Mouse (Mus musculus): ENCODE results near the gene Pogz. TPM values are rescaled to one million over a fixed set of nuclear protein-coding genes. Genes with fewer than 3 reads are reported as not detected.

The Pogz gene
- total RNA-seq, 2 experiments from 2014 or later = 16.6 to 21.3 TPM

DNA sequence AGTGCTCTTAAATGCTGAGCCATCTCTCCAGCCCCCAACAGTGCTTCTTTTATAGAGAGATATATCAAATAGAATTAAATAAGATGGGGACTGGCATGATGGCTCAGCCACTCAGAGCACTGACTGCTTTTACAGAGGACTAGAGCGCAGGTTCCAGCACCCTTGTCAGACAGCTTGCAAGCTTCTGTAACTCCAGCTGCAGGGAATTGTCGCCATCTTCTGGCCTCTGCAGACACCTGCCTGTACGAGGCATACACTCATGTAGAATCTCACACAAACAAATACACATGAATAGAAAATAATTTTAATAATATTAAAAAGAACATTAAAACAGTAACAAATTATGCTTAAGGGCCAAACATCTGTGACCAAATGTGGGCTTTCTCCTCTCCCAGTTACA, 13.3 kb upstream of the Pogz start:
- no peak for DNase-seq (ENCODE audit: low spot score)
- intact Hi-C loops (cut with DNase I) = no loop called here

DNA sequence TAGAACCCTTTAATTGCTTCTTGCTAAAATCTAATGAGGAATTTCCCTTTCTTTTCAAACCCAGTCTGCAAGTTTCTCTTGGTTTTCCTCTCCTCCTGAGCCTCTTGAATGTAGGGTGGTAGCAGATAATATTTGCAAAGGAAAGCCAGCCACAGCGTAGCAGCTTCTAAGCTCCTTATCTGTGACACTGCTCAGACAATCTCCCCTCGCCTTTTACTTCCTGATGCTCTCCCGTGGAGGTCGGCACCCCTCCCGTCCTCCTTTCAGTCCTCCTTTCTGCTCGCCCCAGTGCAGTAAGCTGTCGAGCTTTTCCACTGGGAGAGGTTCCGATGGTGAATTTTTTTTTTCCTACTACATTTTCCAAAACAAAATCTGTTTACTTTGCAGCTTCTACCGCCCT, 5.3 kb upstream of the Pogz start:
- no peak for DNase-seq (ENCODE audit: low spot score)

DNA sequence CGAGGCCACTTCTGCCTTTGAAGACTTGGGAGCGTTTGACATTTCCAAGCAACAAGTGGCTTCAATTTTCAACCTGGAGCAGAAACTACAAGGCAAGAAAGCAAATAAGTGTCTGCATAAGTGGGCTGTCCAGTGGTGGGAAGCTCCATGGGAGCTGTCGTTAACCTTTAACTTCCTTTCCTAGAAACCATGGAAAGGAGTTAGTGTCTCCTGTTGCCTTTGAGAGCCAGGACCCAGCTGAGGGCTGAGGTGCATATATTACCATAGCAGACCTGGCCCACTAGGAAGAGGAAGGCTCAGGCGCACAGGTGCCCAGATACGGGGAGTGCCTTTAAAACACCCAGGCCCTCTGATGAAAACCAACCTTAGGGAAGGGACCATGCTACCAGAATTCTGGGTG, 4.7 kb upstream of the Pogz start:
- intact Hi-C loops (cut with DNase I) = no loop called here

More for the DNA sequence above, 5.3 kb upstream of the Pogz start:
- intact Hi-C loops (cut with DNase I) = no loop called here

DNA sequence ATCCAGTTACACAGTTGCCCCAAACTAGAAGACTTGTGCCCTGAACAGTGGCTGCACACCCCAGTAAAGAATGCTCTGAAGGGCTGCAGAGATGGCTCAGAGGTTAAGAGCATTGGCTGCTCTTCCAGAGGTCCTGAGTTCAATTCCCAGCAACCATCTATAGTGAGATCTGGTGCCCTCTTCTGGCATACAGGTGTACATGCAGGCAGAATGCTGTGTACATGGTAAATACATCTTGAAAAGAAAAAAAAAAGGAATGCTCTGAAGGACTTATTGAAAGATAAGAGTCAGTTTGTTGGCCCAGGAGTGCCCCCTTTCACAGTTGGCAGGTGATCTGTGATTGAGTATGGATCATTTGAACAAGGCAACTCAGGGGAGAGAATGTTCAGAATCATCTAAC, 4.0 kb upstream of the Pogz start:
- no peak for DNase-seq (ENCODE audit: low spot score)
- intact Hi-C loops (cut with DNase I) = no loop called here

More for the DNA sequence above, 4.7 kb upstream of the Pogz start:
- no peak for DNase-seq (ENCODE audit: low spot score)

DNA sequence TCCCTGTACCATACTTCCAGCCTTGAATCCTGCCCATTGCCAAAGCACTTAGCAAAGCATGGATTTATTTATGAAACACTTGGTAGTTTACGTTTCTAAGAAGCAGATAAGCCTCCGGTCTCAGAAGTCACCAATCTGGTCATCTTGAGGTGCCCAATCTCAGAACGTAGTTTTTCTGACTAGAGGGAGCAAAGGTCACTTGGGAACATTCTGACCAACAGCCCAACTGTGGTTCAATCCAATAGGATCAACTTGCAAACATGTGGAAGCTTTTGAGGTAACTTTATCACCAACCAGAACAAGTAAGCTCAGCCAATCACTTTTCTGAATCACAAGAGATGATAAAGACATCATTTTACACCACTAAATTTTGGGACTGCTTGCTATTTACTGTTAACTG, 2.0 kb upstream of the Pogz start:
- intact Hi-C loops (cut with DNase I) = loop anchor here (5.0 kb wide), 1 partner anchor 253 kb away; the partner anchor contains the start of gene Snx27
- no peak for DNase-seq (ENCODE audit: low spot score)

DNA sequence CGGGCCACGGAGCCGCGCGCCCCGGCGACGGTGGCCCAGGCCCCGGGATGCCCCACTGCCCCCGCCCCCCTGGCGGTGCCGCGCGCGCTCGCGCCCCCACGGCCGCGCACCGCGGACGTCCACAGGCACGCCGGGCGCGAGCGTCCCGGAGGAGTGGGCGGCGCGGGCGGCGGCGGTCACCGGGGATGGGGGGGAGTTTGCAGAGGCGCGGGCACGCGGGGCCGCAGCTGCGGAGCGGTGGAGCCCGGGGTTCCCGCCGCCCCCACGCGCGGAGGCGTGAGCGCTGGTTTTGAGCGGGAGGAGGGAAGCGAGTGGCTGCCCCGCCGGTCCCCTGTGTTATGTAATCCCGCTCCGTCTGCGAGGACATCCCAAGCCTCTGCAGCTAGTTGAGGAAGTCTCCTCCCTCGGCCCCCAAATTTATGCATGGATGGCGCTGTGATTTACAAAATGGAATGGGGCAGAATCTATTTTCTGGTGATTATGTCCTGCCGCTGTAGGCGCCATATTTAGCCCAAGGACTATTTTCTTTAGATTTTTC, 661 bp downstream of the Pogz start:
- DNase-seq (ENCODE audit: low spot score) = peak; percentile 75
- intact Hi-C loops (cut with DNase I) = loop anchor here (1.0 to 5.0 kb wide), 2 partner anchors 17 to 256 kb away; partner anchors contain the start of gene Snx27

DNA sequence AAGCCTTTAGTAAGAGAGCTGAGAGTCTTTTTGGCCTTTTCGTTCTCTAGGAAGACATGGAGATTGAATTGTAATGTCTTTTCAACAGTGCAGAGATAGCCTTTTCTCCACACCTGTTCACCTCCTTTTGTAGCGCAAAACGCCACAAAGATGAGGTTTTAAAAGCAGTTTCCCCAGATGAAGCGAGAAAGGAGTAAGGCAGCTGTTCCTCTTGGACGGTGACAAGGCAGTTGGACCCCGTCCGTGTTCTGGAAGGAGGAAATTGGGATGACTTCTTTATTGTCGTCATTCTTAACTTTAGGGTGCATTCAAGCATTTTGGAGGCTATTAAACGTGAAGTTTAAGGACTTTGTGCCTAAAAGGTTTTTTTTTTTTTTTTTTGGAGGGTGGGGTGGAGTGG, 1.3 kb downstream of the Pogz start:
- intact Hi-C loops (cut with DNase I) = loop anchor here (5.0 kb wide), 1 partner anchor 256 kb away; the partner anchor contains the start of gene Snx27
- DNase-seq (ENCODE audit: low spot score) = no peak

DNA sequence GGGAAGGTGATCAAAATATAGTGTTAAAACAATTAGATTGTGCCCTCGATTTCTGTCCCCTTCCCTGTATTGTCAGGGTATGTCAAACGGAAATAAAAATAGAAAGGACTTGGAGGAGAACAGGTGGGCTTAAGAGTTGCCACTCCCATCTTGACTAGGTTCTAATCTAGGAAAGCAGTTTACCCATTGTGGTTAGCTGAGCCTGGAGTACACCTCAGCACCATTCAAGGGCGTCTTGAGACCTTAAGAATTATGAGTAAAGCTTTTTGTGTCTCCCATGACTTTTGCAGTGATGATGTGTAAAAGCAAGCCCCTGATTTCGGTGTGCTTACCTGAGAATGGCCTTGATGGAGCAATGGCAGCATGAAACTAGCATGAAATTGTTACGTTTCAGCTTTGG, 1.7 kb downstream of the Pogz start:
- no peak for DNase-seq (ENCODE audit: low spot score)
- intact Hi-C loops (cut with DNase I) = loop anchor here (5.0 kb wide), 1 partner anchor 257 kb away; the partner anchor contains the start of gene Snx27

DNA sequence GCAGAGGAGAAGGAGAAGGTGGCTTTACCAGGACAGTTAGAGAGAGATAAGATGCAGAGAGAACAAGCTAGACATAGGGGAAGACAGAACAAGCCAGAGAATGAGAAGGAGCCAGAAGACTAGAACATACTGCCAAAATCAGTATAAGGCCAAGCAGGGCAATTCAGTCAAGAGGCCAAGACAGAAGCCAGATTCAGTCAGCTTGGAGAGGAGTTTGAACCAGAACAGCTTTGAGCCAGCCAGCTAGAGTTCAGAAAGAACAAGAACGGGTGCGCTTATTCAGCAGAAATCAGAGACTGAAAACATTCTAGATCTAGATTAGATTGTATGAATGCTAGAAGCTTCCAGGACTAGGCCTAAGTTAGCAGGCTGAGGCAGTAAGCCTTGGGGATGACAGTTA, 10.0 kb downstream of the Pogz start:
- no peak for DNase-seq (ENCODE audit: low spot score)
- intact Hi-C loops (cut with DNase I) = loop anchor here (5.0 to 10.0 kb wide), 2 partner anchors 230 to 393 kb away; no protein-coding TSS in a partner anchor

DNA sequence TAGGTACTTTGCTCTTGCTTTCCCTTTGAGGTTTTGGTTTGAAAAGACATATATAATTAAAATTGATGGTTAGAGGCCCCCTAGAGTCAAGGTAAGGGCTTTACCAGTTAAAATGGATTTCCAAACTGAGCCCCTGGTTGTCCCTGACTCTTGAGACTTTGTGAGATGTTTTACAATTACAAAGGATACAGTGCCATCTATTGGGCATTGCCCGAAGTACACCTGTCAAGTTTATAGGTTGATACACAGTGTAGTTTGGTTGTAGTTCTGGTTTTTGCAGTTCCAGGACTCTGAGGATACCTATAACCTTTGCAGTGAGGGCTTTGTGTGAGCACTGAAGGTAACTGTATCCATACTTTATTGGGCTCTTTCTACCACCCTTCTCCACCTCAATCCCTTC, 12.0 kb downstream of the Pogz start:
- DNase-seq (ENCODE audit: low spot score) = no peak
- intact Hi-C loops (cut with DNase I) = loop anchor here (2.0 to 10.0 kb wide), 3 partner anchors 39 to 395 kb away; no protein-coding TSS in a partner anchor

DNA sequence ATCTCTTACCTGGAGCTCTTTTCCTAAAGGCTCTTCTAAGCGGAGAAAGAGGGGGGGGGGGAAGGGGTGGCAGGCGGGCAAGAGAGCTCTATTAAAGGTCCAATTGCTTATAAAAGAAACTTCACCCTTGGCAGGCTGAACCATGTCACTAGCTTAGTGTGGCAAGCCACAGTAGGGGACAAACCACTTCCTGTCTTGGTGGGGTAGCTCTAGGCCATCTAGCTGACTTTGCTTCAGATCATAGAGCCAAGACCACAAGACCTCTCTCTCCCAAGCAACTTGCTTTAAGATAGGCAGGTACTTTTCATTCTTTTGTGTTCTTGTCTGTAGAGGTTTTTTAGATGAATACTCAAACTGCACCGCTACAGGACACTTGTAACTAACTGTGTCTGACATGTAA, 14.4 kb downstream of the Pogz start:
- intact Hi-C loops (cut with DNase I) = no loop called here
- DNase-seq (ENCODE audit: low spot score) = no peak

DNA sequence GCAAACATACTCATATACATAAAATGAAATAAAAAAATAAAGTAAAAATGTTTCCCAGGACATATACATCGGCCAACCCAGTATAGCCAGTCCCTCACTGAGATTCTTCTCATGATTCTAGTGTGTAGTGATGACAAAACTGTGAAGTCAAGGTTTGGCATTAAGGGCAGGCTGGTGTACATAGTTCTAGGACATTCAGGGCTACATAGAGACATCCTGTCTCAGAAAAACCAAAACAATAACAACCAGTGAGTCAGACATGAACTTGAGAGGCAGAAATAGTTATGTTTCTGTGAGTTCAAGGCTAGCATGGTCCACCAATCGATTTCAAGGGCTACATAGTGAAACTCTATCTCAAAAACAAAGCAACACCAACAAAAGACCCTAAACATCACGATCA, 14.8 kb downstream of the Pogz start:
- intact Hi-C loops (cut with DNase I) = no loop called here
- DNase-seq (ENCODE audit: low spot score) = no peak

DNA sequence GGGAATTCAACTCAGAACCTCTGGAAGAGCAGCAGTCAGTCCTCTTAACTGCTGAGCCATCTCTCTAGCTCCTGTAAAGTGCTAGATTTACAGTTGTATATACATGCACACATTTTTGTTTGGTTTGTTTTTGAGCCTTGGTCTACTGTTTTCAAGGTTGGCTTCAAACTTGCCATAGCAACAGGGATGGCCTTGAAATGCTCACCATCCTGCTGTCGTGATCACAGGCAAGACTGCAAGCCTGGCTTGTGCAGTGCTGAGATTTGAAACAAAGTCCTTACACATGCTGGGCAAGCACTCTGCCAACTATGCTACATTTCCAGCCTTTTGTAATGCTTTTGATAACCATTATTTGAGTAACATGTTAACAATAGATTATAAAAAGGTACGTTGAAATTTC, 22.1 kb downstream of the Pogz start:
- intact Hi-C loops (cut with DNase I) = no loop called here

DNA sequence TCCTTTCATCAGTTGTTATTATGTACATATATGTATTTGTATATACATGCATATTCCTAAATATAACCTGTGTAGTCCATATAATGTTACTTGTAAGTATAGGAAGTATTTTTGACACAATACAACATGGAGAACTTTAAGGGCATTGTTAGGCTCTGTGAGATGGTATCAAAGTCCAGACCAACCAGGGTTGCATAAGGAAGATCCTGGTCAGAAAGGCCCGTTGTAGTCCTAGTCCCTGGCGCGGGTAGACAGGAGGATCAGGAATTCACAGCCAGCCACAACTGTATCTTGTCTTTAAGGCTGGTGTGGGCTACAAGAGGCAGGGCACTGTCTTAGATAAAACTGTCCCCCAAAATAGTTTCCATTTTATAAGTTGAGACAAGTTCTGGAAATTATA, 31.6 kb downstream of the Pogz start:
- intact Hi-C loops (cut with DNase I) = no loop called here
- no peak for DNase-seq (ENCODE audit: low spot score)

More for the DNA sequence above, 22.1 kb downstream of the Pogz start:
- DNase-seq (ENCODE audit: low spot score) = no peak

DNA sequence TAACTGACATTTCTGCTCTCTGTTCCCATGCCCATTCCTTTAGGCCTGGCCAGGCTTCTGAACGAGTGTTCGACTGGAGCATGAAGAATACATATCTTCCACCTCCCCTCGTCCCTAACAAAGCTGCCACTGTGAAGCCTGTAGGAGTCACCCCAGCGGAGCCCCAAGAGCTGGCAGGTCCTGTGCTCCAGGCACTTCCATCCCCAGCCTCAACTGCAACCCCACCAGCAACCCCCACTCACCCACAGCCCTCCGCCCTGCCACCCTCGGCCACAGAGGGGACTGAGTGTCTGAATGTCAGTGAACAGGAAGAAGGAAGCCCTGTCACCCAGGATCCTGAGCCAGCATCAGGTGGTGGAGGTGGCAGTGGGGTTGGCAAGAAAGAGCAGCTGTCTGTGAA, 41.3 kb downstream of the Pogz start:
- no peak for DNase-seq (ENCODE audit: low spot score)
- intact Hi-C loops (cut with DNase I) = loop anchor here (1.0 kb wide), 1 partner anchor 12 kb away; no protein-coding TSS in a partner anchor

DNA sequence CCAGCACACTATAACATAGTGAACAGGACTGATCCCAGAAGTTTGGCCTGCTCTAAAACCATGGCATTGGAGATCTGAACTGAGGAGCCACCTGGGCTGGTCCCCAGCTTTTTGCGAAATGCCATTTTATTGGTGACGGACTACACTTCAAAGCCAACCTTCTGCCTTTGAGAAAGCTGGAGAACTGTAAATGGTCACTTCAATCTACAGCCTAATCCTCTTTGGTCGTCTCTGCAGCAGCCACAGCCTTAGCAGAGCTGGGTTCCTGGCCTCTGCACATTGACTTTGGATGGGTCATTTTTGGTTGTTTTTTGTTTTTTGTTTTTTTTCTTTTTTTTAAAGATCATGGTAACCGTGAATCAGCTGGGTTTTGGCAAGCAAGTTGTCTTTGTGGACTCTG, 44.5 kb downstream of the Pogz start:
- no peak for DNase-seq (ENCODE audit: low spot score)
- intact Hi-C loops (cut with DNase I) = no loop called here

DNA sequence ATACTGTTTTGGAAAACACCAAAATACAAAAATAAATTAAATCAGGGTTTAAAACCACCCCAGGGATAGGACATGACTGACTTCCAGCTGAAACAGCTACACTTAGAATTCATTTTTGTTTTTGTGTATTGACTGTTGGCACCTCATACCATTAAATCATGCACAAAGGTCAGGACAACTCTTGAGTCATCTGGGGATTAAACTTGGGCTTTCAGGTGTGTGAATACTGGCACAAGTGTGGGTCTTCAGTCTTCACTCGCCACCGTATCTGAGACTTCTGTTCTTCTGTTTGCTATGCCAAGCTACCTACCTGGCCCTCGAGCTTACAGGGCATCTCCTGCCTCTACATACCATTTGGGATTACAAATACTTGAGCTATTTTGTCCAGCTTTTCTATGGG, 45.2 kb downstream of the Pogz start:
- DNase-seq (ENCODE audit: low spot score) = no peak
- intact Hi-C loops (cut with DNase I) = no loop called here

DNA sequence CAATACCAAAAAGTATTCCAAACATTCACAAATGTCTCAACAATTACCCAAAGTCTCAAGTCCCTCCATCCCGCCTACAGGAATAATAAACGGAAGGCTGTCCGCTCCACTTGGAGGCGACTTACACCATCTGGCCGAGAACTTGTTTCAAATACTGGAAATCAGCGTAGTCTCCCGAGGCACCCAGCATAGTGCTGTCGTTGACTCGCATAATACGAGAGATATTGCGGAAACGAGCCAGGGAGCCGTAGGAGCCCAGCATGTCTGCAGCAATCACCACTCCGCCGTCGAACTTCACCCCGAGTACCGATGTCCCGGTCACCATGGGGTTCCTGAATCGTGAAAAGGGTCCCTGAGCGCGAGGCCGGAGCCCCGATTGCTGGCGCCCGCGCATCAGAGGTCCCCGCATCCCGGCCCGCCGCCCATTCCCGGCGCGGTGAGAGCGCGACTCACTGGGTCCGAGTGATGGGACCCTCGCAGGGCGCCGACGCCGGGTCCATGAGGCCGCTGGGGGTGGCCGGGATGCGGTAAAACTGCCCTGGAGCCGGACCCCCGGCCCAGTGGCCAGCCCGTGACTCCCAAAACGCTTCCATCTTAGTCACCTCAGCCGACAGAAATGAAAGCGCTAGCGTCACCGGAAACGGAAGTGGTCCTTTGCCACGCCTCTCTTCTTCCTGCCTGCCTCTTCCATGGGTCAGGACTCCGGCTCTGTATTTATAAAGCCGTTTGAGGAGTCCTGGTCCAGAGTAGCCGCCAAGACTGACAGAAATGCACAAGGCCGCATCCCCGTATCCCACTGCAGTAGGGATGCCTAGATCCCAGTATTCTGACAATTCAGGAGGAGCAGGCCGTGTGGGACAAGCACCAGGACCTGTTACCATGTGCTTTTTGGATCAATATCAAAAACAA, 49.2 kb downstream of the Pogz start, which contains the start of gene Psmb4:
Gene Psmb4 (minus strand): TSS at position 646 of the 909 bp plus-strand sequence.
- peak; percentile 72 for DNase-seq (ENCODE audit: low spot score)
- intact Hi-C loops (cut with DNase I) = loop anchor here (5.0 kb wide), 1 partner anchor 111 kb away; no protein-coding TSS in a partner anchor

DNA sequence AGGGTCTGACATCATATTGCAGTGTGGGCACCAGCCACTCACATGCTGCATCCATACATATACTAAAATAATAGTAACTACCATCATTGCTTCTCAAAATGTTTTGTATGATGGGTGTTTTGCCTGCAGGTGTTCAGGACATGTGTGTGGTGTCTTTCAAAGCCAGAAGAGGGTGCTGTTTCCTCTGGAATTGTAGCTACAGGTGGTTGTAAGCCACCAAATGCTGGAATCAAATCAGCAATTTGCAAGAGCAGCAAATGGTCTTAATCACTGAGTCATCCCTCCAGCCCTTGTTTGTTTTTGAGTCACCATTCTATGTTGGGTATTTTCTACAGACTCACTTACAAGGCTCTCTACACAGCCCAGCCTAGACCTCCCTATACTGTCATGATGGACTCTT, 51.2 kb downstream of the Pogz start:
- no peak for DNase-seq (ENCODE audit: low spot score)
- intact Hi-C loops (cut with DNase I) = loop anchor here (5.0 kb wide), 1 partner anchor 109 kb away; no protein-coding TSS in a partner anchor

DNA sequence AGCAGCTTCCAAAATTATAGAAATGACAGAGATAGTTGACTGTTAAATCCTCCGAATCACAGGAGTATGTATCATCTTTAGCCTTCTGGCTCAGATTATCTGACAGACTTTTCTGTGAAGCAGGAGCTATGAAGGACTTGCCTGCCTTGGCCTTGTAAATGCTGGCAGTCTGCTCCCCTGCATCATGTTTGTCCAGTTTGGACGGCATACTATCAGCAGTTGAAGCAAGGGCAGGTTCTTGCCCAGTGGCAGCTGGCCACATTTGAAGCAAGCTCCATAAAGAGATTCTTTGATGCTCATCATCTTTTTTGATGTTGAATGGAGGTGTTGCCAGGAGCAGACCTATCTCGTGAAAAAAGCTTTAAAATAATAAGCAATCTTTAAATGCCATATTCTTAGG, 56.7 kb downstream of the Pogz start:
- no peak for DNase-seq (ENCODE audit: low spot score)
- intact Hi-C loops (cut with DNase I) = no loop called here

DNA sequence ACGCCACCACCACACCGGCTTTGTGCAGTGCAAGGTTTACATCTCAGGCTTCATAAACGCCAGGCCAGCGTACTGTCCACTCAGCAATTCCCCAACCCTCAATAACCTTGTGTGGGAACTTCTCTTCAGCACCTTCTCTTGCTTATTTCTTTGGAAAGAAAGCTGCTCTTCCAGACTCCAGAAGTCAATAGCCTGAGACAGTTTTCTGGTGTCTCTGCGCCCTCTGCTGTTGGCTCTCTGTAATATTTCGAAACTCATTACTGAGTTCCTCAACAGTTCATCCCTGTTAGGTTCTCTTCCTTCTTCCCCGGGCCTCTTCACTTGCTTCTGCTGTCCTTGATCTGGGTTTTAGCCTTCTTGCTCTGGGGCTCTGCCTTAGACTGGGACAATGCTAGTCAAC, 65.4 kb downstream of the Pogz start:
- intact Hi-C loops (cut with DNase I) = loop anchor here (2.0 to 5.0 kb wide), 4 partner anchors 90 to 536 kb away; no protein-coding TSS in a partner anchor
- no peak for DNase-seq (ENCODE audit: low spot score)
